Mouse (Mus musculus): ENCODE results near the gene Stard10. TPM values are rescaled to one million over a fixed set of nuclear protein-coding genes. Genes with fewer than 3 reads are reported as not detected.

The Stard10 gene
- total and polyA plus RNA-seq, 2 experiments from 2014 or later: 17.2 to 39.3 TPM

GRCm38 (mm10) chr7:101286891-101287290 lies 30.0 kb upstream of the Stard10 start:
- Histone ChIP-seq H3K9ac (replicated peaks; ENCODE audit: low read length) (no peak overlapping the region), H3K36me3 (ENCODE audit: insufficient read depth, low read length) (peaks cover 28% of the 10 kb centered on the region), H3K27me3 (ENCODE audit: insufficient read depth, low read length) (no peaks in the 10 kb centered on the region), H3K27ac (no peak overlapping the region), H3K9me3 (ENCODE audit: low read length) (no peaks in the 10 kb centered on the region), H3K4me1 (ENCODE audit: insufficient read depth, low read length) (no peaks in the 10 kb centered on the region), H3K4me2 (ENCODE audit: low read depth, low read length) (no peak overlapping the region), H3K4me3 (ENCODE audit: low read length) (no peak overlapping the region)
- no peak for TF ChIP-seq CTCF (IDR thresholded peaks at IDR 0.05; ENCODE audit: low read depth)
- ATAC-seq (no peak), DNase-seq (ENCODE audit: low spot score) (no peak)
- WGBS: 83% methylated on average over 4 of the region's 4 CpGs

GRCm38 (mm10) chr7:101287820-101288219 lies 29.1 kb upstream of the Stard10 start:
- Histone ChIP-seq H3K9ac (replicated peaks; ENCODE audit: low read length) (no peak overlapping the region), H3K4me2 (ENCODE audit: low read depth, low read length) (no peak overlapping the region), H3K27me3 (ENCODE audit: insufficient read depth, low read length) (no peaks in the 10 kb centered on the region), H3K4me3 (ENCODE audit: low read length) (no peak overlapping the region), H3K4me1 (ENCODE audit: insufficient read depth, low read length) (no peaks in the 10 kb centered on the region), H3K36me3 (ENCODE audit: insufficient read depth, low read length) (peaks cover 19% of the 10 kb centered on the region), H3K27ac (no peak overlapping the region), H3K9me3 (ENCODE audit: low read length) (no peaks in the 10 kb centered on the region)
- no peak for ATAC-seq
- no peak for TF ChIP-seq CTCF (IDR thresholded peaks at IDR 0.05; ENCODE audit: low read depth)
- 74% methylated on average over 2 of the region's 2 CpGs for WGBS
- no peak for DNase-seq (ENCODE audit: low spot score)

GRCm38 (mm10) chr7:101288436-101288835 lies 28.4 kb upstream of the Stard10 start:
- peak; percentile 73 for DNase-seq (ENCODE audit: low spot score)
- Histone ChIP-seq H3K4me1 (ENCODE audit: insufficient read depth, low read length) (no peaks in the 10 kb centered on the region), H3K9ac (replicated peaks; ENCODE audit: low read length) (no peak overlapping the region), H3K27ac (no peak overlapping the region), H3K36me3 (ENCODE audit: insufficient read depth, low read length) (peaks cover 13% of the 10 kb centered on the region), H3K4me2 (ENCODE audit: low read depth, low read length) (no peak overlapping the region), H3K4me3 (ENCODE audit: low read length) (no peak overlapping the region), H3K27me3 (ENCODE audit: insufficient read depth, low read length) (no peaks in the 10 kb centered on the region), H3K9me3 (ENCODE audit: low read length) (no peaks in the 10 kb centered on the region)
- 40% methylated on average over 4 of the region's 4 CpGs for WGBS
- ATAC-seq: 0 out of 2 replicates have a peak, but pooled peaks have one; percentile 38
- TF ChIP-seq CTCF (IDR thresholded peaks at IDR 0.05; ENCODE audit: low read depth): peak; percentile 83

GRCm38 (mm10) chr7:101290401-101290800 lies 26.5 kb upstream of the Stard10 start:
- no peak for ATAC-seq
- Histone ChIP-seq H3K4me2 (ENCODE audit: low read depth, low read length) (no peak overlapping the region), H3K27ac (no peak overlapping the region), H3K27me3 (ENCODE audit: insufficient read depth, low read length) (no peaks in the 10 kb centered on the region), H3K36me3 (ENCODE audit: insufficient read depth, low read length) (peaks cover 12% of the 10 kb centered on the region), H3K4me3 (ENCODE audit: low read length) (no peak overlapping the region), H3K4me1 (ENCODE audit: insufficient read depth, low read length) (no peaks in the 10 kb centered on the region), H3K9me3 (ENCODE audit: low read length) (no peaks in the 10 kb centered on the region), H3K9ac (replicated peaks; ENCODE audit: low read length) (no peak overlapping the region)
- 94% methylated on average over 10 of the region's 10 CpGs for WGBS
- no peak for DNase-seq (ENCODE audit: low spot score)
- no peak for TF ChIP-seq CTCF (IDR thresholded peaks at IDR 0.05; ENCODE audit: low read depth)

- WGBS: 86% methylated on average over 5 of the region's 5 CpGs
- ATAC-seq (no peak), DNase-seq (ENCODE audit: low spot score) (no peak)
- Histone ChIP-seq H3K27ac (no peak overlapping the region), H3K27me3 (ENCODE audit: insufficient read depth, low read length) (no peaks in the 10 kb centered on the region), H3K4me2 (ENCODE audit: low read depth, low read length) (no peak overlapping the region), H3K9me3 (ENCODE audit: low read length) (no peaks in the 10 kb centered on the region), H3K9ac (replicated peaks; ENCODE audit: low read length) (no peak overlapping the region), H3K36me3 (ENCODE audit: insufficient read depth, low read length) (peaks cover 12% of the 10 kb centered on the region), H3K4me1 (ENCODE audit: insufficient read depth, low read length) (peaks cover 5% of the 10 kb centered on the region; the same call in 1 of the 2 replicates), H3K4me3 (ENCODE audit: low read length) (no peak overlapping the region)
- no peak for TF ChIP-seq CTCF (IDR thresholded peaks at IDR 0.05; ENCODE audit: low read depth)
Measured at GRCm38 (mm10) chr7:101291211-101291610, 25.7 kb upstream of the Stard10 start.

GRCm38 (mm10) chr7:101291641-101292040 lies 25.2 kb upstream of the Stard10 start:
- DNase-seq (ENCODE audit: low spot score) (no peak), ATAC-seq (no peak)
- Histone ChIP-seq H3K27me3 (ENCODE audit: insufficient read depth, low read length) (no peaks in the 10 kb centered on the region), H3K4me1 (ENCODE audit: insufficient read depth, low read length) (peaks cover 7% of the 10 kb centered on the region; the same call in 1 of the 2 replicates), H3K4me2 (ENCODE audit: low read depth, low read length) (no peak overlapping the region), H3K36me3 (ENCODE audit: insufficient read depth, low read length) (peaks cover 12% of the 10 kb centered on the region), H3K27ac (no peak overlapping the region), H3K4me3 (ENCODE audit: low read length) (no peak overlapping the region), H3K9ac (replicated peaks; ENCODE audit: low read length) (no peak overlapping the region), H3K9me3 (ENCODE audit: low read length) (no peaks in the 10 kb centered on the region)
- no peak for TF ChIP-seq CTCF (IDR thresholded peaks at IDR 0.05; ENCODE audit: low read depth)
- WGBS: 95% methylated on average over 8 of the region's 8 CpGs

GRCm38 (mm10) chr7:101292086-101292485 lies 24.8 kb upstream of the Stard10 start:
- TF ChIP-seq CTCF (IDR thresholded peaks at IDR 0.05; ENCODE audit: low read depth): no peak
- Histone ChIP-seq H3K4me2 (ENCODE audit: low read depth, low read length) (no peak overlapping the region), H3K4me1 (ENCODE audit: insufficient read depth, low read length) (peaks cover 11% of the 10 kb centered on the region; the same call in 1 of the 2 replicates), H3K27me3 (ENCODE audit: insufficient read depth, low read length) (no peaks in the 10 kb centered on the region), H3K36me3 (ENCODE audit: insufficient read depth, low read length) (peaks cover 12% of the 10 kb centered on the region), H3K9me3 (ENCODE audit: low read length) (no peaks in the 10 kb centered on the region), H3K27ac (no peak overlapping the region), H3K4me3 (ENCODE audit: low read length) (no peak overlapping the region), H3K9ac (replicated peaks; ENCODE audit: low read length) (no peak overlapping the region)
- WGBS: 69% methylated on average over 4 of the region's 4 CpGs
- ATAC-seq (no peak), DNase-seq (ENCODE audit: low spot score) (no peak)

Data from hindbrain, postnatal 0 days (tissue).